Mouse (Mus musculus): ENCODE measurements around the gene Cabp2. TPM values are rescaled to one million over a fixed set of nuclear protein-coding genes. Genes with fewer than 3 reads are reported as not detected.
A peak's percentile ranks its signal among the peaks of the same experiment; 100 is the strongest.

Cabp2 gene
- polyA plus RNA-seq, 1 experiment from 2014 or later: not detected

DNA sequence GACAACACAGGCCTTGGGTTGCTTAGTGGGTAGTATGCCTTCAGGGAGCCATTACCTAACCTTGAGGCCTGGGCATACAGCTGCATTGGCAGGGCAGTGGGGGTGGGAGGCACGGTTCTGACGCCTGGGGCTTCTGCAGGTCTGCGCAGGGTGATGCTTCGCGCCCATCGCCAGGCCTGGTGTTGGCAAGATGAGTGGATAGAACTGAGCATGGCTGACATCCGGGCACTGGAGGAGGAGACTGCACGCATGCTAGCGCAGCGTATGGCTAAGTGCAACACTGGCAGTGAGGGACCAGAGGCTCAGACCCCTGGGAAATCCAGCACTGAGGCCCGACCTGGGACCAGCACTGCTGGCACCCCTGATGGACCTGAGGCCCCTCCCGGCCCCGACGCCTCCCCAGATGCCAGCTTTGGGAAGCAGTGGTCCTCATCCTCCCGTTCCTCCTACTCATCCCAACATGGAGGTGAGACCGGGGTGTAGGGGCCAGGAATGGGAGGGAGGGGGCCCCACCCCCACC is 23.4 kb downstream of the Cabp2 start:
- Histone ChIP-seq H3K36me3 (ENCODE audit: control insufficient read depth, insufficient read depth) (peaks cover 25% of the 10 kb centered on the region), H3K27me3 (replicated peaks; ENCODE audit: control insufficient read depth, insufficient read depth, low read length) (no peaks in the 10 kb centered on the region), H3K27ac (ENCODE audit: low read depth, low read length) (no peak overlapping the region), H3K9ac (ENCODE audit: low read depth, low read length) (no peak overlapping the region), H3K9me3 (ENCODE audit: control insufficient read depth) (no peaks in the 10 kb centered on the region), H3K4me3 (ENCODE audit: low read depth, low read length) (no peak overlapping the region), H3K4me2 (replicated peaks; ENCODE audit: low read depth) (no peak overlapping the region), H3K4me1 (replicated peaks; ENCODE audit: control insufficient read depth, insufficient read depth, low read length) (no peaks in the 10 kb centered on the region)
- ATAC-seq: no peak
- 93% methylated on average over 16 of the region's 16 CpGs for WGBS
- no peak for TF ChIP-seq CTCF (IDR thresholded peaks at IDR 0.05; ENCODE audit: low read depth)

DNA sequence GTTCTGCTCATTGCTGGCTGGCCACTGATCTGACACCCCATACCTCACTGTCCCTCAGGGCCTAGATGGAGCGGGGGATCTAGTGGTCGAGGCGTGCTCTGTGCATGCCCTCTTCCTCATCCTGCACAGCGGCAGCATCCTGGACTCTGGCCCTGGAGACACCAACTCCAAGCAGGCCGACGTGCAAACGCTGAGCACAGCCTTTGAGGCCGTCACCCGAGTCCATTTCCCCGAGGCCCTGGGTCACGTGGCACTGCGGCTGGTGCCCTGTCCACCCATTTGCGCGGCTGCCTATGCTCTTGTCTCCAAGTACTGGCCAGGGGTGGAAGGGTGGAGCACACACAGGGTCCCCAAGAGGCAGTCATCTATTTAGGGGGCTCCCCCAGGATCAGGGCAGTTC is 25.3 kb downstream of the Cabp2 start:
- H3K9ac ChIP-seq (ENCODE audit: low read depth, low read length): no peak overlapping the region
- no peak overlapping the region for H3K27ac ChIP-seq (ENCODE audit: low read depth, low read length)
- no peak for ATAC-seq
- H3K4me3 ChIP-seq (ENCODE audit: low read depth, low read length): no peak overlapping the region
- no peaks in the 10 kb centered on the region for H3K4me1 ChIP-seq (replicated peaks; ENCODE audit: control insufficient read depth, insufficient read depth, low read length)
- peaks cover 35% of the 10 kb centered on the region for H3K36me3 ChIP-seq (ENCODE audit: control insufficient read depth, insufficient read depth)
- no peaks in the 10 kb centered on the region for H3K27me3 ChIP-seq (replicated peaks; ENCODE audit: control insufficient read depth, insufficient read depth, low read length)
- TF ChIP-seq CTCF (IDR thresholded peaks at IDR 0.05; ENCODE audit: low read depth): no peak
- 87% methylated on average over 14 of the region's 14 CpGs for WGBS
- no peaks in the 10 kb centered on the region for H3K9me3 ChIP-seq (ENCODE audit: control insufficient read depth)
- H3K4me2 ChIP-seq (replicated peaks; ENCODE audit: low read depth): no peak overlapping the region

DNA sequence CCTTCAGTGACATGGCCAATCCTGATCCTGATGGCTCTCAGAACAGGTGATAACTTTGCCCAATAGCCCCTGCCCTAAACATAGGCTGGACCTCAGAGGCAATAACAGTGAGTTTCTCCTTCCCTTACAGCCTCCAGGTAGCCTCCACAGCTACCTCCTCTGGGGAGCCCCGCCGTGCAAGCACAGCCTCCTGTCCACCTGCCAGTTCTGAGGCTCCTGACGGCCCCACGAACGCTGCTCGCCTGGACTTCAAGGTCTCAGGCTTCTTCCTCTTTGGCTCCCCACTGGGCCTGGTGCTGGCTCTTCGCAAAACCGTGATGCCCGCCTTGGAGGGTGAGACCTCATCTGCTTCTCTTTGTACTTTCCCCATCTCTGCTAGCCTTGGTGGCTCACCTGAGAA is 27.2 kb downstream of the Cabp2 start:
- no peak for TF ChIP-seq CTCF (IDR thresholded peaks at IDR 0.05; ENCODE audit: low read depth)
- no peak overlapping the region for H3K27ac ChIP-seq (ENCODE audit: low read depth, low read length)
- WGBS: 90% methylated on average over 9 of the region's 9 CpGs
- H3K4me2 ChIP-seq (replicated peaks; ENCODE audit: low read depth): no peak overlapping the region
- H3K27me3 ChIP-seq (replicated peaks; ENCODE audit: control insufficient read depth, insufficient read depth, low read length): no peaks in the 10 kb centered on the region
- no peak overlapping the region for H3K9ac ChIP-seq (ENCODE audit: low read depth, low read length)
- no peaks in the 10 kb centered on the region for H3K9me3 ChIP-seq (ENCODE audit: control insufficient read depth)
- peaks cover 46% of the 10 kb centered on the region for H3K36me3 ChIP-seq (ENCODE audit: control insufficient read depth, insufficient read depth)
- no peak overlapping the region for H3K4me3 ChIP-seq (ENCODE audit: low read depth, low read length)
- no peak for ATAC-seq
- peaks cover 5% of the 10 kb centered on the region for H3K4me1 ChIP-seq (replicated peaks; ENCODE audit: control insufficient read depth, insufficient read depth, low read length)

DNA sequence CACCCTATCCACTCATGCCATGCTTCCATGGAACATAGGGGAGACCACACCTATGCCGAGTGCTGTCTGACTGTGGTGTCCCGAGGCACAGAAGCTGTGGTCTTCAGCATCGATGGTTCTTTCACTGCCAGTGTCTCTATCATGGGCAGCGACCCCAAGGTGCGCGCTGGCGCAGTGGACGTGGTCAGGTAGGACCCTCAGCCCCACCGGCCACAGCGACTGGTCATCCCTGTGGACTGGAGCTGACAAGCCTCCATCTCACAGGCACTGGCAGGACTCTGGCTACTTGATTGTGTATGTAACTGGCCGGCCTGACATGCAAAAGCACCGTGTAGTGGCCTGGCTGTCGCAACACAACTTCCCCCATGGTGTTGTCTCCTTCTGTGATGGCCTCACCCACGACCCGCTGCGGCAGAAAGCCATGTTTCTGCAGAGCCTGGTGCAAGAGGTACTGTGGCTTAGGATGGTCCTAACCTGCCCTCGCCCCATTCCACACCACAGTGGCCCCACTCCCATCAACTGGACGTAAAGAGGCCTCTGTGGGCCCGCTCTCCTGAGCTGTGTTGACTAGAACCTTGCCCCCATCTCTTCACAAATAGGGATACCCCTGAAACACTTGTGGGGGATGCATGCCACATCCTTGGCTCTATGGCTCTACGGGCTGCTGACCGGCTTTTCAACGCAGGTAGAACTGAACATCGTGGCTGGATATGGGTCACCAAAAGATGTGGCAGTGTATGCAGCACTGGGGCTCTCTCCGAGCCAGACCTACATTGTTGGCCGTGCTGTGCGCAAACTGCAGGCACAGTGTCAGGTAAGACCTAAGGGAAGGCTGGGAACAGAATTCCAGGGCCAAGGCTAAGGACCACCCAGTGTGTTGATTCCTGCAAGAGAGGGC is 30.9 kb downstream of the Cabp2 start:
- TF ChIP-seq CTCF (IDR thresholded peaks at IDR 0.05; ENCODE audit: low read depth): no peak
- Histone ChIP-seq H3K9me3 (ENCODE audit: control insufficient read depth) (no peaks in the 10 kb centered on the region), H3K27me3 (replicated peaks; ENCODE audit: control insufficient read depth, insufficient read depth, low read length) (no peaks in the 10 kb centered on the region), H3K4me1 (replicated peaks; ENCODE audit: control insufficient read depth, insufficient read depth, low read length) (peaks cover 5% of the 10 kb centered on the region), H3K9ac (ENCODE audit: low read depth, low read length) (no peak overlapping the region), H3K4me3 (ENCODE audit: low read depth, low read length) (no peak overlapping the region), H3K27ac (ENCODE audit: low read depth, low read length) (peak overlapping the region; percentile 97), H3K4me2 (replicated peaks; ENCODE audit: low read depth) (no peak overlapping the region), H3K36me3 (ENCODE audit: control insufficient read depth, insufficient read depth) (peaks cover 59% of the 10 kb centered on the region)
- 95% methylated on average over 26 of the region's 26 CpGs for WGBS
- ATAC-seq: no peak

DNA sequence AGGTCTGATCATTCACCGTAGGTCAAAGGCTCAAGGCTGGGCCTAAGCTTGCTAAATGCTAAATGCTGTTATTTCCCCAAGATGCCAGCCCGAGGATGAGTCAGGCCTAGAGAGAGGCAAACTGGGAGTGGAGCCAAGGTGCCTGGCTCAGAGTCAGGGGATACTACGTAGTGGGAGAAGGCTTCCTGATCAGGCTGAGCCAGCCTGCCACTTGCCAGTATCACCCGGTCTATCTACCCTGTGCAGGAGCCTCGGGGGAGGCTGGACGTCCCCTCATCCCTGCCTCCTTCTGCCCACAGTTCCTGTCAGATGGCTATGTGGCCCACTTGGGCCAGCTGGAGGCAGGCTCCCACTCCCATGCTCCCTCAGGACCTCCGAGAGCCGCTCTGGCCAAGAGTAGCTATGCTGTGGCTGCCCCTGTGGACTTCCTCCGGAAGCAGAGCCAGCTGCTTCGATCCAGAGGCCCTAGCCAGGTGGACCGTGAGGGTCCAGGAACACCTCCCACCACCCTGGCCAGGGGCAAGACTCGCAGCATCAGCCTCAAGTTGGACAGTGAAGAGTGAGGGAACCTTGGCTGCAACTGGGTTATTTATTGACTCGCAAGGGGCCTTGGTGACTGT is 31.9 kb downstream of the Cabp2 start:
- TF ChIP-seq CTCF (IDR thresholded peaks at IDR 0.05; ENCODE audit: low read depth): no peak
- peaks cover 68% of the 10 kb centered on the region for H3K36me3 ChIP-seq (ENCODE audit: control insufficient read depth, insufficient read depth)
- H3K9ac ChIP-seq (ENCODE audit: low read depth, low read length): peak overlapping the region; percentile 35
- peak overlapping the region; percentile 97 for H3K27ac ChIP-seq (ENCODE audit: low read depth, low read length)
- H3K4me1 ChIP-seq (replicated peaks; ENCODE audit: control insufficient read depth, insufficient read depth, low read length): peaks cover 5% of the 10 kb centered on the region
- ATAC-seq: peak; percentile 71
- H3K27me3 ChIP-seq (replicated peaks; ENCODE audit: control insufficient read depth, insufficient read depth, low read length): no peaks in the 10 kb centered on the region
- WGBS: 30% methylated on average over 13 of the region's 13 CpGs
- H3K4me3 ChIP-seq (ENCODE audit: low read depth, low read length): no peak overlapping the region
- H3K9me3 ChIP-seq (ENCODE audit: control insufficient read depth): no peaks in the 10 kb centered on the region
- peak overlapping the region; percentile 46 for H3K4me2 ChIP-seq (replicated peaks; ENCODE audit: low read depth)

DNA sequence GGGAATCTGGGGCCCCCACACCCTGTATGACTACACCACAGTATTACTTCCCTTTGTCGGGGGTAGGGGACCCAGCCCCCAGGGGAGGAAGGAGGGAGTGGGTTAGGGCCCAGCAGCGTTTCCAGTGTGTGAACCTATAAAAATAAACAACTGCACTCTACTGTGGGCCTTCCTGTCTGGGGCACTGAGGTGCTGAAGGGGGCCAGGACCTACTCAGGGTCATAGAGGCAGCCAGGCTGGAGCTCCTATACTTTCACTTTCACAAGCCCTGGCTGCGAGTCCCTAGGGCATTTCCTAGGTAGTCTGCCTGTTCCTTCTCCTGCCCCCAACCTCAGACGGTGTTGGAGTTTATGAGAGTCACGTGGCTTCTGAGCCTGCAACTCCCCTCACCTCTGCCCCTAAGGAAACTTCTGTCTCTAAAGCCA is 32.4 kb downstream of the Cabp2 start:
- ATAC-seq: peak; percentile 85
- peak overlapping the region; percentile 35 for H3K9ac ChIP-seq (ENCODE audit: low read depth, low read length)

More for the DNA sequence above, 32.4 kb downstream of the Cabp2 start:
- peak overlapping the region; percentile 46 for H3K4me2 ChIP-seq (replicated peaks; ENCODE audit: low read depth)
- H3K4me3 ChIP-seq (ENCODE audit: low read depth, low read length): no peak overlapping the region
- H3K9me3 ChIP-seq (ENCODE audit: control insufficient read depth): no peaks in the 10 kb centered on the region
- H3K4me1 ChIP-seq (replicated peaks; ENCODE audit: control insufficient read depth, insufficient read depth, low read length): peaks cover 5% of the 10 kb centered on the region
- H3K36me3 ChIP-seq (ENCODE audit: control insufficient read depth, insufficient read depth): peaks cover 71% of the 10 kb centered on the region
- no peak for TF ChIP-seq CTCF (IDR thresholded peaks at IDR 0.05; ENCODE audit: low read depth)
- H3K27me3 ChIP-seq (replicated peaks; ENCODE audit: control insufficient read depth, insufficient read depth, low read length): no peaks in the 10 kb centered on the region
- 14% methylated on average over 5 of the region's 5 CpGs for WGBS
- H3K27ac ChIP-seq (ENCODE audit: low read depth, low read length): peak overlapping the region; percentile 97

Measured in intestine, postnatal 0 days (tissue).